Mouse (Mus musculus) testis, adult 2 months (tissue): ENCODE data around the gene Emg1. TPM values are rescaled to one million over a fixed set of nuclear protein-coding genes. Genes with fewer than 3 reads are reported as not detected.

ENCODE experiments used
- H3K27ac ChIP-seq: fragments of 200-500 bp; 2 replicates; pipeline ENCODE4 v1.5.1; 2012; ENCODE audit warnings: low read depth, low read length; ENCODE audit not compliant: control insufficient read depth, insufficient read depth
- H3K27me3 ChIP-seq: fragments of 200-500 bp; 2 replicates; pipeline ENCODE4 v1.6.1; 2012; ENCODE audit warnings: mild to moderate bottlenecking, low read length, moderate library complexity; ENCODE audit not compliant: control insufficient read depth, insufficient read depth
- H3K36me3 ChIP-seq: fragments of 200-500 bp; 2 replicates; pipeline ENCODE4 v1.6.1; 2012; ENCODE audit warnings: mild to moderate bottlenecking, low read length; ENCODE audit not compliant: control insufficient read depth, insufficient read depth
- H3K4me1 ChIP-seq: fragments of 200-500 bp; 2 replicates; pipeline ENCODE4 v1.6.1; 2012; ENCODE audit warnings: low read length; ENCODE audit not compliant: control insufficient read depth, insufficient read depth
- H3K4me3 ChIP-seq: fragments of 200-500 bp; 2 replicates; pipeline ENCODE4 v1.5.1; 2012; ENCODE audit warnings: low read depth, mild to moderate bottlenecking, low read length, moderate library complexity, mixed read lengths; ENCODE audit not compliant: control insufficient read depth
- CTCF ChIP-seq: fragments of 200-500 bp; IDR thresholded peaks from 2 replicates; pipeline ENCODE4 v1.5.1; 2012; ENCODE audit warnings: low read depth, mild to moderate bottlenecking, inconsistent platforms, low read length, moderate library complexity; ENCODE audit not compliant: control insufficient read depth, insufficient read depth, insufficient replicate concordance
- POLR2A ChIP-seq: fragments of 200-500 bp; IDR thresholded peaks from 2 replicates; pipeline ENCODE4 v1.6.1; 2012; ENCODE audit warnings: low read depth, mild to moderate bottlenecking, inconsistent platforms, low read length, moderate library complexity; ENCODE audit not compliant: control insufficient read depth
- polyA plus RNA-seq: library from polyadenylated mRNA; depleted of rRNA; stranded (reverse); fragments of >200 nt; gene quantifications from 2 replicates; pipeline ENCODE4 v1.2.3, GENCODE M21; 2012

Emg1 gene
- polyA plus RNA-seq, 1 experiment, result 44.1 TPM

DNA sequence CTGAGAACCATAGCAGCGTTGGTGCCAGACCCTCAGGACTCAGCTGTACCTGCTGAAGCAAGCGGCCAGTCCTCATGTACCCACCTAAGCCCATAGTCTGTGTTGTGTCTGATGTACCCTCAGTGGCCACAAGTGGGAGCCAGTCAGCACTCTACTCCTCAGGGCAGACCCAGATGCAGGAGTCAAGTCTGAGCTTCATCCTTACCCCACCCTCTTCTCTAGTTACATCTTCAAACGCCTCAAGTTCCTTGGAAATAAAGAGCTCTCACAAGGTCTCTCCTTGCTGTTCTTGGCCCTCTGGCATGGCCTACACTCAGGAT lies 9.2 kb downstream of the Emg1 start:
- TF ChIP-seq CTCF, result peak; percentile 77; the same call in 1 of the 2 replicates
- no peak for TF ChIP-seq POLR2A
- H3K4me3 ChIP-seq, result peak overlapping the region; percentile 66
- no peaks in the 10 kb centered on the region for H3K27me3 ChIP-seq
- H3K27ac ChIP-seq, result no peak overlapping the region
- H3K36me3 ChIP-seq, result peaks cover 8% of the 10 kb centered on the region
- H3K4me1 ChIP-seq, result peaks cover 7% of the 10 kb centered on the region

- Histone ChIP-seq H3K4me3 (peak overlapping the region; percentile 66), H3K4me1 (peaks cover 7% of the 10 kb centered on the region), H3K27ac (no peak overlapping the region), H3K36me3 (peaks cover 8% of the 10 kb centered on the region), H3K27me3 (no peaks in the 10 kb centered on the region)
- no peak for TF ChIP-seq CTCF
- TF ChIP-seq POLR2A, result no peak
Observed at GRCm38 (mm10) chr6:124702102-124702783, 9.7 kb downstream of the Emg1 start.

DNA sequence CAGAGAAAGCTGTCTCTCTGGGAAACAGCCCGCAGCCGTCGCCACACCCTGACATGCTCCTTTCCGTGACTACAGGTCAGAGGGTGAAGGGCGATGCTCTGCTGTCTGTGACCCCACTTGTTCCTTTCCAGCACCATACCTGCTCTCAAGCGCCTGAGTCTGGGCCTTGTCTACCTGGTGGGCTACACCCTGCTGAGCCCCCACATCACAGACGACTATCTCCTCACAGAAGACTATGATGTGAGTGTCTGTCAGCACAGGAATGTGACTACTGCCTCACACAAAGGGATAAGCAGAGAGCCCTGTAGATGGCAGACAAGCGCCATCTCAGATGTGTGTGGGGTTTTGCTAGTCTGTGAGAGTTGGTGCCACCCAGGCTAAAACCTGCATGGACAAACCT lies 10.6 kb downstream of the Emg1 start:
- peak overlapping the region; percentile 66 for H3K4me3 ChIP-seq
- no peak; the same call in 1 of the 2 replicates for TF ChIP-seq POLR2A
- no peak for TF ChIP-seq CTCF
- peaks cover 9% of the 10 kb centered on the region for H3K4me1 ChIP-seq
- H3K27ac ChIP-seq, result peak overlapping the region; percentile 19
- no peaks in the 10 kb centered on the region for H3K27me3 ChIP-seq
- peaks cover 8% of the 10 kb centered on the region for H3K36me3 ChIP-seq

- H3K4me3 ChIP-seq, result peak overlapping the region; percentile 53
- TF ChIP-seq CTCF, result no peak
- no peak for TF ChIP-seq POLR2A
- peaks cover 9% of the 10 kb centered on the region for H3K4me1 ChIP-seq
- no peaks in the 10 kb centered on the region for H3K27me3 ChIP-seq
- peak overlapping the region; percentile 69 for H3K27ac ChIP-seq
- H3K36me3 ChIP-seq, result peaks cover 7% of the 10 kb centered on the region
Observed at GRCm38 (mm10) chr6:124699962-124700610, 11.9 kb downstream of the Emg1 start.

GRCm38 (mm10) chr6:124699366-124699765 lies 12.6 kb downstream of the Emg1 start:
- peaks cover 5% of the 10 kb centered on the region for H3K36me3 ChIP-seq
- H3K27me3 ChIP-seq, result no peaks in the 10 kb centered on the region
- TF ChIP-seq POLR2A (no peak), CTCF (no peak)
- no peak overlapping the region for H3K4me3 ChIP-seq
- H3K4me1 ChIP-seq, result peaks cover 9% of the 10 kb centered on the region
- no peak overlapping the region; the same call in 1 of the 2 replicates for H3K27ac ChIP-seq

GRCm38 (mm10) chr6:124698751-124699150 lies 13.2 kb downstream of the Emg1 start:
- Histone ChIP-seq H3K27ac (no peak overlapping the region), H3K27me3 (no peaks in the 10 kb centered on the region), H3K4me1 (peaks cover 9% of the 10 kb centered on the region), H3K36me3 (peaks cover 5% of the 10 kb centered on the region), H3K4me3 (no peak overlapping the region)
- TF ChIP-seq POLR2A, result no peak
- TF ChIP-seq CTCF, result no peak

DNA sequence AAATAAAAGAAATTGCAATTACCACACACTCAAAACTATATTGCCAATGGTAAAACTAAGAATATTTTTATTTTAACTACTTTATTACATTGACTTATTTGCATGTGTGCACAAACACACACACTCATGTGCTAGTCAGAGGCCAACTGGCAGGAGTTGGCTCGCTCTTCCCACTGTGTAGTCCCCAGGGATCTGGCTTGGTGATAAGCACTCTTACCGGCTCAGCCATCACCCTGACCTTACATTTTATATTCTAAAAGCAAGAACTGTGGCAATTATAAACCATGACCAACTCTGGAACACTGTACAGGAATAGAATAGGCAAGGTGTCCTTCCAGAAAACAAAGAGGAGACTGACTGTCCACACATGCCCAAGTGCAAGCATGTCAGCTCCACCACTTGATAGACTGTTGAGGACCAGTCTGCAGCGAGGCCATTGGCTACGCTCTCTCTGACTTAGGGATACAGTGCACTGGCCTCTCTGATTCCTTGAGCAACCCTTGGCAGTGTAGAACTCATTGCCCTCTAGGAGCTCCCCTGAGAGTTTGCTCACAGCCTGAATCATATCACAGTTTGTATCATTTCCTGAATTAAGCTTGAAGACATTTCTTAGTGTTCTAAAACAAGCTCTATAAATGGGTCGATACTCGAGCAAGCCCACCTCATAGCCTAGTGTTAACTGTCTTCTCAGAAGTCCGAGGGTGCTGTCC lies 15.4 kb downstream of the Emg1 start:
- Histone ChIP-seq H3K27ac (no peak overlapping the region), H3K4me1 (peaks cover 9% of the 10 kb centered on the region), H3K36me3 (peaks cover 5% of the 10 kb centered on the region), H3K27me3 (no peaks in the 10 kb centered on the region), H3K4me3 (no peak overlapping the region)
- TF ChIP-seq POLR2A, result no peak
- no peak for TF ChIP-seq CTCF
